Mouse (Mus musculus) E14TG2a.4 (cell line): ENCODE measurements at regions not wholly inside any gene's neighbourhood (a gene's known extent, or its start where the extent isn't known, plus 50 kb on each side); places are given as distances from the start of the nearest gene placed in this dataset.

Source experiments
- H3K27me3 ChIP-seq: 2 replicates; pipeline ENCODE4 v1.6.1; 2014; ENCODE audit warnings: low read length, control low read depth; ENCODE audit not compliant: insufficient read depth
- H3K36me3 ChIP-seq: 2 replicates; pipeline ENCODE4 v1.6.1; 2014; ENCODE audit warnings: low read length, control low read depth; ENCODE audit not compliant: insufficient read depth
- H3K4me1 ChIP-seq: replicated peaks from 2 replicates; pipeline ENCODE4 v1.6.1; 2014; ENCODE audit warnings: low read depth, low read length, control low read depth
- H3K4me3 ChIP-seq: replicated peaks from 2 replicates; pipeline ENCODE4 v1.5.1; 2014; ENCODE audit warnings: mild to moderate bottlenecking, low read length
- H3K9me3 ChIP-seq: 2 replicates; pipeline ENCODE4 v1.6.1; 2014; ENCODE audit warnings: low read length, control low read depth
- CTCF ChIP-seq: conservative IDR thresholded peaks from 2 replicates; pipeline ENCODE4 v1.5.1; 2014; ENCODE audit warnings: low read length
- NANOG ChIP-seq: IDR thresholded peaks from 2 replicates; pipeline ENCODE4 v1.6.1; 2014; ENCODE audit warnings: borderline replicate concordance, low read length, mixed read lengths
- POU5F1 ChIP-seq: IDR thresholded peaks from 2 replicates; pipeline ENCODE4 v1.6.1; 2014; ENCODE audit warnings: low read length, borderline replicate concordance

DNA sequence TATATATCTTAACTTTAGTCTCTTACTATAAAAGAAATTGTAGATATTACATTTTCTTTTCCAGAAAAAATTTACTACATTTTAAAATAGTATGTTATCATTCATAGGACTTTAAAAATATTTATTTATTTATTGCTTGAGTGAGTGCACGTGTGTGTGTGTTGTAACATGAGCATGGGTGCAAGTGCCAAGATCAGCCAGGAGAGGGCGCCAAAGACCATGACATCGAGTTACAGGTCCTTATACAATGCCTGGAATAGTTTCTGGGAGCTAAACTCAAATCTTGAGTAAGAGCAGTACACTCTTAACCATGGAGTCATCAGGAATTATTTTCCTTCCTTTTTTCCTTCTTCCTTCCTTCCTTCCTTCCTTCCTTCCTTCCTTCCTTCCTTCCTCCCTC, 185.4 kb upstream of the Mageb4 start:
- Histone ChIP-seq H3K27me3 (no peaks in the 10 kb centered on the region), H3K36me3 (no peaks in the 10 kb centered on the region), H3K4me3 (no peak overlapping the region), H3K9me3 (no peaks in the 10 kb centered on the region), H3K4me1 (no peaks in the 10 kb centered on the region)
- TF ChIP-seq NANOG (no peak), CTCF (peak; percentile 51), POU5F1 (no peak)
